Mouse (Mus musculus): ENCODE measurements around the gene Arhgap15. TPM values are rescaled to one million over a fixed set of nuclear protein-coding genes. Genes with fewer than 3 reads are reported as not detected.
"Not testable (repeated sequence)": the region's sequence is repeated elsewhere in the genome, so short reads cannot be mapped to it uniquely, and the experiment has no call there.

Arhgap15 gene
- polyA plus RNA-seq, 1 experiment = 0.20 TPM

DNA sequence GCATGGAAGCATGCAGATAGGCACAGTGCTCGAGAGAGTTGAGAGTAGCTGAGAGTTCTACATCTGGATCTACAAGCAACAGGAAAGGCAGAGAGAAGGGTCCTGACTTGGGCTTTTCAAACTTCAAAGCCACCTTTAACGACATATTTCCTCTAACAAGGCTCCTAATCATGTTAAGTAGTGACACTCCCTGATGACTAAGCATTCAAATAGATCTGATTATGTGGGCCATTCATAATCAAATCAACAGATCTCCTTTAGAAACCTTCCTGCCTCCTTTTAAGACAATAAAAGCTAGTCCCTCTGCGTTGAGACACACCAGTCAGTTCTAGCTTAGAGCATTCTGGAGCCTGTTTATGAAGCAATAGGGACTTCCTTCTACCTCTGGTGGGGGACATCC is 16.2 kb upstream of the Arhgap15 start:
- no peaks in the 10 kb centered on the region for H3K4me1 ChIP-seq (ENCODE audit: control insufficient read depth, insufficient read depth, insufficient read length, low read length)
- no peak overlapping the region for H3K27ac ChIP-seq (ENCODE audit: insufficient read depth, low read depth, low read length)
- H3K36me3 ChIP-seq (ENCODE audit: control insufficient read depth, insufficient read depth, low read length) = no peaks in the 10 kb centered on the region
- no peaks in the 10 kb centered on the region for H3K27me3 ChIP-seq (ENCODE audit: control insufficient read depth, insufficient read depth, low read length)
- no peak overlapping the region for H3K4me3 ChIP-seq (ENCODE audit: low read depth, low read length)
- TF ChIP-seq CTCF (IDR thresholded peaks at IDR 0.05; ENCODE audit: extremely low read depth, insufficient read length, insufficient replicate concordance, low read depth, low read length) = no peak
- TF ChIP-seq POLR2A (IDR thresholded peaks at IDR 0.05; ENCODE audit: low read depth, low read length) = no peak
- WGBS = 32% methylated on average over 3 of the region's 3 CpGs

DNA sequence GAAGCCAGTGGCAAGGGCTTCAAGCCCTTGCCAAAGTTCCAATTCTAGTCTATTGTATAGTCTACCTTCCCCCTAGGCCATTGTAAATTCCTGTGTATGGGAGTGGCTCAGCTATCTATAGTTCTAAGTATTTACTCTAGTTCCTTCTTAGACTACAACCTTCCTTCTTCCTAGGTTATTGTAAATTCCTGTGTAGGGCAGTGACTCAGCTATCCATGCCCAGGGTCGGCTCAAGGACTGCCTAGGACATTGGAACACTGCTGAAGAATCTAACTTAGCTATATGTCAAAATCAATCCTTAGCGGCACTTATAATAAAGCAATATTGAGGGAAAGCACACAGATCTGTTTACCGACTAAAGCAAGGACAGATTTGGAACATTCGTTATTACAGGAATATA is 13.6 kb upstream of the Arhgap15 start:
- 59% methylated on average over 4 of the region's 4 CpGs for WGBS
- not testable (repeated sequence) for H3K36me3 ChIP-seq (ENCODE audit: control insufficient read depth, insufficient read depth, low read length); H3K27ac ChIP-seq (ENCODE audit: insufficient read depth, low read depth, low read length); H3K27me3 ChIP-seq (ENCODE audit: control insufficient read depth, insufficient read depth, low read length); H3K4me1 ChIP-seq (ENCODE audit: control insufficient read depth, insufficient read depth, insufficient read length, low read length); H3K4me3 ChIP-seq (ENCODE audit: low read depth, low read length)

DNA sequence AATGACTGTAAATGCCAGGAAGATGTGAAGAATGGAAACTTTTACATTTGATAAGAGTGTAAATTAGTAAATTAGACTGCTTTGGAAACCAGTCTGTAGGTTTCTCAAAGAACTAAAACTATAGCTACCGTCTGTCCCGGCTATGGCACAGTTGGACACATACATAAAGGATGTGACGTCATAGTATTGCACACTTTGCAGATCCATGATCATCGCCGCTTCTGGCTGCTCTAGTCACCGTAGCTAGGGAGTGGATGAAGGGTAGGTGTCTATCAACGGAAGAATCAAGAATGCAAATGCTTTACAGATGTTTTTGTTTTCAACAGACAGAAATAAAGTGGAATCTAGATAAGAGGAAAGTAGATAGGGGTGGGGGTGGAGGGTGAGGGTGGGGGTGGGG is 11.1 kb upstream of the Arhgap15 start:
- no peak overlapping the region for H3K27ac ChIP-seq (ENCODE audit: insufficient read depth, low read depth, low read length)

DNA sequence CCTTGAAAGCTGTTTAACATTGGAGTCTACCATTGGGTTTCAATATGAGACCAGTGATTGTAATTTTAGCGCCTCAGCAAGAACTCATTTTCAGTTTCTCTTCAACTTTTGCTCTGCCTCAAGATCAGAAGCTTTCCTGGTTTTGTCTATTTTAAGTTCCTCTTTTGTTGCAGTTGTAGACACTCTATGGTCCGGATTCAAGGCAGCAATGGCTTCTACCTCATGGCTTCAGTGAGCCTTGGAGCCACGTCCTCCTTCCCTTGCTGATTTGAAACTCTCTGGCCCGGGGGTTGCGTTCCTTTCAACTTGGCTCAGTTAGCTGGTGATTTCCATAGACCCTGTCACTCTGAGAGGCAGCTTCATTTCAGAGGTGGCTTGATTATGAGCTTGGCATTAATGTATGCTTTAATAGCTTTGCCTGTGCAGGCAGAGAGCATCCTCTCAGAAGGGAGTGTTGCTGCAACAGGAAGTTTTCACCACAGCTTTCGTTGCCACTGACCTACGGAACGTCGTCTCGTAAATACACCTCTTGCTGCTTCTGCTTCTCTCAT is 10.0 kb upstream of the Arhgap15 start:
- no peak overlapping the region; the same call in 1 of the 2 replicates for H3K4me3 ChIP-seq (ENCODE audit: low read depth, low read length)
- TF ChIP-seq CTCF (IDR thresholded peaks at IDR 0.05; ENCODE audit: extremely low read depth, insufficient read length, insufficient replicate concordance, low read depth, low read length) (no peak), POLR2A (IDR thresholded peaks at IDR 0.05; ENCODE audit: low read depth, low read length) (no peak)
- H3K4me1 ChIP-seq (ENCODE audit: control insufficient read depth, insufficient read depth, insufficient read length, low read length) = no peaks in the 10 kb centered on the region
- H3K27me3 ChIP-seq (ENCODE audit: control insufficient read depth, insufficient read depth, low read length) = no peaks in the 10 kb centered on the region
- 78% methylated on average over 10 of the region's 10 CpGs for WGBS
- peak overlapping the region; percentile 75 for H3K27ac ChIP-seq (ENCODE audit: insufficient read depth, low read depth, low read length)
- no peaks in the 10 kb centered on the region for H3K36me3 ChIP-seq (ENCODE audit: control insufficient read depth, insufficient read depth, low read length)

More for the DNA sequence above, 11.1 kb upstream of the Arhgap15 start:
- no peak overlapping the region for H3K4me3 ChIP-seq (ENCODE audit: low read depth, low read length)
- no peaks in the 10 kb centered on the region for H3K36me3 ChIP-seq (ENCODE audit: control insufficient read depth, insufficient read depth, low read length)
- 82% methylated on average over 7 of the region's 7 CpGs for WGBS
- TF ChIP-seq POLR2A (IDR thresholded peaks at IDR 0.05; ENCODE audit: low read depth, low read length) (no peak), CTCF (IDR thresholded peaks at IDR 0.05; ENCODE audit: extremely low read depth, insufficient read length, insufficient replicate concordance, low read depth, low read length) (no peak)
- H3K27me3 ChIP-seq (ENCODE audit: control insufficient read depth, insufficient read depth, low read length) = no peaks in the 10 kb centered on the region
- no peaks in the 10 kb centered on the region for H3K4me1 ChIP-seq (ENCODE audit: control insufficient read depth, insufficient read depth, insufficient read length, low read length)

DNA sequence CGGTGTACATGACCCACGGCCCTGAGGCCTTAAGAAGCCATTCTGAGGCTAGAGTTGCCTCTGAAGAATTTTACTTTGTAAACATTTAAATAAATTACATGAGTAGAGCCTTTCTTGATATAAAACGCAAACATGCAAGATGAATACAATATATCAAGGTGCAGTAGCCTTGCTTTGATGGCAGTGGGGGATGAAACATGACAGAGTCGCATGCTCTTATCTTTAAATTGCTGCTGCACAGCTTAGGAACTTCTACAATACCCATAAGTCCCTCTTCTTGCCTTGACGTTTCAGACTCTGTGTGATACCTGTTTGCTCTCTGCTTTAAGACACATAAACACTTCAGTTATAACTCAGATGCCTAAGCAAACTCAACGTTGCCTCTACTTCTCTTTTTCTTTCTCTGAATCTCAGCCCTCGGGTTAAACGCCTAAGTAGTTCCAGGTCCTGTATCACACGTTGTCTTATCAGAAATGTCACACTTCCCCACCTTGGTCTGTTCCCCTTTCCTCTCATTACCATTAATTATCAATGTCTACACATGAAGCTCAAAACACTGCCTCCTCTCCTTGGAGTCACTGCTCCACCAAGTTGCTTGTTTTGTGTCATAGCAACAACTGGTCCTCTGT is 9.3 kb upstream of the Arhgap15 start:
- H3K4me3 ChIP-seq (ENCODE audit: low read depth, low read length) = no peak overlapping the region
- H3K27ac ChIP-seq (ENCODE audit: insufficient read depth, low read depth, low read length) = peak overlapping the region; percentile 75
- TF ChIP-seq POLR2A (IDR thresholded peaks at IDR 0.05; ENCODE audit: low read depth, low read length) (no peak), CTCF (IDR thresholded peaks at IDR 0.05; ENCODE audit: extremely low read depth, insufficient read length, insufficient replicate concordance, low read depth, low read length) (no peak)
- no peaks in the 10 kb centered on the region for H3K27me3 ChIP-seq (ENCODE audit: control insufficient read depth, insufficient read depth, low read length)
- WGBS = 54% methylated on average over 9 of the region's 9 CpGs
- no peaks in the 10 kb centered on the region for H3K36me3 ChIP-seq (ENCODE audit: control insufficient read depth, insufficient read depth, low read length)
- no peaks in the 10 kb centered on the region for H3K4me1 ChIP-seq (ENCODE audit: control insufficient read depth, insufficient read depth, insufficient read length, low read length)

DNA sequence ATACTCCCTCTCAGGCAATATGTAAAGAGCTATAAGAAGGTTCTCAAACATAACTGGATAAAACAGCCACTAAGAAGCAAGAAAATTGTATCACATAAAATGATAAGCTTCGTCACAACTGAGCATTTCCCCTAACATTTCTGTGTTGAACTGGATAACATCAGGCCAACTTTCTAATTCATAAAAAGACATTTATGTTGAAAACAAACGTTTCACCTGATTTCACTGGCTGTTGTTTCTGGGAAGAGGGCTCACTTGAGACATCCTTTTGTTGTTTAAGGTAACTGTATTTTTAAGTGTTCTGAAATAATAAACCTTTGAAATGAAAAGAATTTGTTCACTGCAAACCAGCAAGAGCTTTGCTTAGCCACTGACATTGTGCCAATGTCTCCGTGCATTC is 697 bp downstream of the Arhgap15 start:
- WGBS = 56% methylated on average over 3 of the region's 3 CpGs
- Histone ChIP-seq H3K4me3 (ENCODE audit: low read depth, low read length) (no peak overlapping the region), H3K4me1 (ENCODE audit: control insufficient read depth, insufficient read depth, insufficient read length, low read length) (no peaks in the 10 kb centered on the region), H3K36me3 (ENCODE audit: control insufficient read depth, insufficient read depth, low read length) (no peaks in the 10 kb centered on the region), H3K27me3 (ENCODE audit: control insufficient read depth, insufficient read depth, low read length) (no peaks in the 10 kb centered on the region), H3K27ac (ENCODE audit: insufficient read depth, low read depth, low read length) (no peak overlapping the region)
- TF ChIP-seq POLR2A (IDR thresholded peaks at IDR 0.05; ENCODE audit: low read depth, low read length) (no peak), CTCF (IDR thresholded peaks at IDR 0.05; ENCODE audit: extremely low read depth, insufficient read length, insufficient replicate concordance, low read depth, low read length) (no peak)

DNA sequence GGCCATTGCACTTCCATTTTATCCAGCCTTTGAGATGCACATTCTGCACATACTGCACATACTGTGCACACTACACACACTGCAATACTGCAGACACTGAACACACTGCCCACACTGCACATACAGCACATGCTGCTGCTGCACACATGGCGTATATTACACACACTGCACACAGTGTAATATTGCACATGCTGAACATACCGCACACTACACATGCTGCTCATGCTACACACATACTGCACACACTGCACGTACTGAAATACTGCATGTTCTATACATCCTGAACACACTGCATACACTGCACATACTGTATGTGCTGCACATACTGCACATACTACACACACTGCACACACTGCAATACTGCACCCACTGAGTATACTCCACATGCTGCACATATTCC is 7.3 kb downstream of the Arhgap15 start:
- WGBS = 94% methylated on average over 3 of the region's 3 CpGs
- Histone ChIP-seq H3K27me3 (ENCODE audit: control insufficient read depth, insufficient read depth, low read length) (no peaks in the 10 kb centered on the region), H3K36me3 (ENCODE audit: control insufficient read depth, insufficient read depth, low read length) (no peaks in the 10 kb centered on the region), H3K4me1 (ENCODE audit: control insufficient read depth, insufficient read depth, insufficient read length, low read length) (no peaks in the 10 kb centered on the region), H3K4me3 (ENCODE audit: low read depth, low read length) (no peak overlapping the region), H3K27ac (ENCODE audit: insufficient read depth, low read depth, low read length) (no peak overlapping the region)
- TF ChIP-seq POLR2A (IDR thresholded peaks at IDR 0.05; ENCODE audit: low read depth, low read length) (no peak), CTCF (IDR thresholded peaks at IDR 0.05; ENCODE audit: extremely low read depth, insufficient read length, insufficient replicate concordance, low read depth, low read length) (no peak)

Data from small intestine, adult 2 months (tissue).